Mouse (Mus musculus) myocyte (in vitro differentiated cells): Measurements from ENCODE around the gene Ttc28. TPM values are rescaled to one million over a fixed set of nuclear protein-coding genes. Genes with fewer than 3 reads are reported as not detected.

Source experiments
- H3K27me3 ChIP-seq: one replicate; pipeline ENCODE4 v1.6.1; 2011; ENCODE audit not compliant: control insufficient read depth, insufficient read depth, insufficient read length
- H3K36me3 ChIP-seq: one replicate; pipeline ENCODE4 v1.6.1; 2011; ENCODE audit not compliant: control insufficient read depth, insufficient read depth
- H3K4me2 ChIP-seq: one replicate; pipeline ENCODE4 v1.6.1; 2011; ENCODE audit warnings: low read depth, control low read depth
- H3K4me3 ChIP-seq: one replicate; pipeline ENCODE4 v1.5.1; 2011; ENCODE audit warnings: mild to moderate bottlenecking, control low read depth, moderate library complexity
- H3K79me2 ChIP-seq: one replicate; pipeline ENCODE4 v1.6.1; 2011; ENCODE audit not compliant: control insufficient read depth, insufficient read depth
- H3ac ChIP-seq: one replicate; pipeline ENCODE4 v1.6.1; 2011; ENCODE audit not compliant: control insufficient read depth, insufficient read length
- CEBPB ChIP-seq: IDR thresholded peaks from 2 replicates; pipeline ENCODE4 v1.6.1; 2011; ENCODE audit warnings: mild to moderate bottlenecking, moderate library complexity; ENCODE audit not compliant: poor library complexity, insufficient read depth, severe bottlenecking
- E2F4 ChIP-seq: IDR thresholded peaks from one replicate; pipeline ENCODE4 v1.6.1; 2011; ENCODE audit warnings: mild to moderate bottlenecking, control low read depth, moderate library complexity; ENCODE audit not compliant: insufficient read depth
- MAX ChIP-seq: IDR thresholded peaks from one replicate; pipeline ENCODE4 v1.6.1; 2011; ENCODE audit warnings: low read depth, mild to moderate bottlenecking, control low read depth
- MYOD1 ChIP-seq, 3 experiments: IDR thresholded peaks; one replicate each; pipeline ENCODE4 v1.6.1; 2011; ENCODE audit warnings: control low read depth in 2 of 3, low read depth in 2 of 3, mild to moderate bottlenecking in 2 of 3, moderate library complexity in 1 of 3; ENCODE audit not compliant: insufficient read length in 2 of 3, control insufficient read depth in 1 of 3
- MYOG ChIP-seq, 3 experiments: IDR thresholded peaks; one replicate each; pipeline ENCODE4 v1.6.1; 2011; ENCODE audit warnings: control low read depth in 2 of 3, low read depth in 2 of 3, mild to moderate bottlenecking in 2 of 3; ENCODE audit not compliant: insufficient read length in 2 of 3, control insufficient read depth in 1 of 3, insufficient read depth in 1 of 3
- POLR2A ChIP-seq: IDR thresholded peaks from one replicate; pipeline ENCODE4 v1.6.1; 2011; ENCODE audit warnings: low read depth, mild to moderate bottlenecking, control low read depth, moderate library complexity; ENCODE audit not compliant: insufficient read length
- POLR2AphosphoS2 ChIP-seq: IDR thresholded peaks from one replicate; pipeline ENCODE4 v1.6.1; 2011; ENCODE audit warnings: low read depth, control low read depth; ENCODE audit not compliant: insufficient read length
- REST ChIP-seq: IDR thresholded peaks from one replicate; pipeline ENCODE4 v1.6.1; 2011; ENCODE audit warnings: mild to moderate bottlenecking, control low read depth, moderate library complexity; ENCODE audit not compliant: insufficient read depth, insufficient read length
- SRF ChIP-seq: IDR thresholded peaks from one replicate; pipeline ENCODE4 v1.6.1; 2011; ENCODE audit warnings: low read depth; ENCODE audit not compliant: control insufficient read depth, insufficient read length
- TCF12 ChIP-seq: IDR thresholded peaks from one replicate; pipeline ENCODE4 v1.6.1; 2011; ENCODE audit warnings: mild to moderate bottlenecking, control low read depth; ENCODE audit not compliant: poor library complexity, insufficient read depth, severe bottlenecking
- TCF3 ChIP-seq: IDR thresholded peaks from one replicate; pipeline ENCODE4 v1.6.1; 2011; ENCODE audit warnings: low read depth, control low read depth; ENCODE audit not compliant: insufficient read length
- USF1 ChIP-seq: IDR thresholded peaks from one replicate; pipeline ENCODE4 v1.6.1; 2011; ENCODE audit warnings: low read depth, mild to moderate bottlenecking, control low read depth, moderate library complexity
- polyA plus RNA-seq: library from polyadenylated mRNA; unstranded; fragments of >200 nt; fragmentation: generic; extraction: Trizol; gene quantifications from one replicate; pipeline ENCODE4 v1.2.1, GENCODE M21; 2012; ENCODE audit warnings: missing spikeins

Ttc28 gene
- polyA plus RNA-seq, 1 experiment = 8.5 TPM

DNA sequence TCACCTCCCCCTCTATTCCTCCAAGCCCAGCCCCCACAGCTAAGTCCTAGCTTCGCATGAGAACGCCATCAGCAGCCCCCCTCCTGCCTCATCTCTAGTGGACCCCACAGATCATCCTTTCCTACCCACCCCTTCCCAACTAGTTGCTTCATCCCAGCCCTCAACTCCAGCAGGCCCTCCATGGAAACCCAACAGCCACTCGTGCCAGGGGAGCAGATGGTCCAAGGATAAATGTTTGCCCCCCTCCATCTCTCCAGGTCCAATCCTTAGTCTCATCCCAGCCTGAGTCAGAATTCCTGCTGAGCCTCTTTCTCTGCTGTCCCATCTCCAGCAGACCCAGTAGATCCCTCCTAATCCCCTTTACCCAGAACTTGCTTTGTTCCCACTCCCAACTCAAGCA, 36.6 kb downstream of the Ttc28 start:
- TF ChIP-seq MYOG (IDR thresholded peaks at IDR 0.05; ENCODE audit: control insufficient read depth in 1 of 3, insufficient read depth in 1 of 3, insufficient read length in 2 of 3, low read depth in 2 of 3) (no peak), REST (no peak), CEBPB (no peak), POLR2A (no peak), TCF12 (no peak), POLR2AphosphoS2 (no peak), MAX (no peak), E2F4 (no peak), USF1 (no peak), SRF (no peak)
- Histone ChIP-seq H3K79me2 (no peaks in the 10 kb centered on the region), H3K27me3 (no peaks in the 10 kb centered on the region)

DNA sequence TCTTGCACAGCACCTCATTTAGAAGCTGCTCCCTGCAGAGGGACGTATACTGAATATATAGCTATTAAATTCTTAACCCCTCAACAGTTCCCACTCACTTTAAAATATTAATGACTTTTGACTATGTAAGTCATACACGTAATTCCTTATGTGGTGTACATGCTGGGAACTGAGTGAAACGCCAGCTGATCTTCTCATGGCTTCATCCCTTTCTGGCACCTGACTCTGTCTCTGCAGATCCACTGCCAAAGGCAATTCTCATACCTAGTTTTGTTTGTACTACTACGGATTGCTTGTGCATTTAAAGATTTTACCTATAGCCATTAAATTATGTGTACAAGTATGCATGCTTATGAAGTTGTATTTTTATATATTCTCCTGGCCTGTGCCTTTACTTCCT, 39.9 kb downstream of the Ttc28 start:
- Histone ChIP-seq H3K79me2 (no peaks in the 10 kb centered on the region), H3K4me2 (no peak overlapping the region)
- no peak for TF ChIP-seq MYOD1 (IDR thresholded peaks at IDR 0.05; ENCODE audit: control insufficient read depth in 1 of 3, insufficient read length in 2 of 3, low read depth in 2 of 3)
- no peak for TF ChIP-seq POLR2AphosphoS2
- no peak for TF ChIP-seq TCF3
- TF ChIP-seq SRF = no peak
- no peak for TF ChIP-seq REST
- TF ChIP-seq POLR2A = no peak
- TF ChIP-seq USF1 = no peak
- no peak for TF ChIP-seq TCF12
- no peak for TF ChIP-seq MAX
- no peak for TF ChIP-seq CEBPB
- no peak for TF ChIP-seq MYOG (IDR thresholded peaks at IDR 0.05; ENCODE audit: control insufficient read depth in 1 of 3, insufficient read depth in 1 of 3, insufficient read length in 2 of 3, low read depth in 2 of 3)

More for the DNA sequence above, 36.6 kb downstream of the Ttc28 start:
- Histone ChIP-seq H3K4me3 (no peak overlapping the region), H3ac (no peak overlapping the region), H3K36me3 (no peaks in the 10 kb centered on the region), H3K4me2 (no peak overlapping the region)

GRCm38 (mm10) chr5:110923336-110923735, 43.7 kb downstream of the Ttc28 start:
- H3K79me2 ChIP-seq = no peaks in the 10 kb centered on the region
- no peak overlapping the region for H3K4me3 ChIP-seq
- no peaks in the 10 kb centered on the region for H3K36me3 ChIP-seq
- no peak overlapping the region for H3ac ChIP-seq
- H3K4me2 ChIP-seq = no peak overlapping the region
- no peak for TF ChIP-seq SRF
- no peak for TF ChIP-seq CEBPB
- TF ChIP-seq MYOD1 (IDR thresholded peaks at IDR 0.05; ENCODE audit: control insufficient read depth in 1 of 3, insufficient read length in 2 of 3, low read depth in 2 of 3) = no peak
- TF ChIP-seq TCF3 = no peak
- TF ChIP-seq E2F4 = no peak
- no peak for TF ChIP-seq REST
- TF ChIP-seq TCF12 = no peak
- TF ChIP-seq MAX = no peak
- no peaks in the 10 kb centered on the region for H3K27me3 ChIP-seq

More for the DNA sequence above, 39.9 kb downstream of the Ttc28 start:
- H3K4me3 ChIP-seq = no peak overlapping the region
- no peak overlapping the region for H3ac ChIP-seq
- no peaks in the 10 kb centered on the region for H3K27me3 ChIP-seq
- H3K36me3 ChIP-seq = no peaks in the 10 kb centered on the region

- TF ChIP-seq SRF (no peak), POLR2A (no peak), REST (no peak), TCF12 (no peak), MYOD1 (IDR thresholded peaks at IDR 0.05; ENCODE audit: control insufficient read depth in 1 of 3, insufficient read length in 2 of 3, low read depth in 2 of 3) (no peak), TCF3 (no peak)
- Histone ChIP-seq H3K27me3 (no peaks in the 10 kb centered on the region), H3K4me2 (no peak overlapping the region), H3K4me3 (no peak overlapping the region), H3ac (no peak overlapping the region), H3K36me3 (no peaks in the 10 kb centered on the region), H3K79me2 (no peaks in the 10 kb centered on the region)
These were observed 45.0 kb downstream of the Ttc28 start for GRCm38 (mm10) chr5:110924636-110925035.

DNA sequence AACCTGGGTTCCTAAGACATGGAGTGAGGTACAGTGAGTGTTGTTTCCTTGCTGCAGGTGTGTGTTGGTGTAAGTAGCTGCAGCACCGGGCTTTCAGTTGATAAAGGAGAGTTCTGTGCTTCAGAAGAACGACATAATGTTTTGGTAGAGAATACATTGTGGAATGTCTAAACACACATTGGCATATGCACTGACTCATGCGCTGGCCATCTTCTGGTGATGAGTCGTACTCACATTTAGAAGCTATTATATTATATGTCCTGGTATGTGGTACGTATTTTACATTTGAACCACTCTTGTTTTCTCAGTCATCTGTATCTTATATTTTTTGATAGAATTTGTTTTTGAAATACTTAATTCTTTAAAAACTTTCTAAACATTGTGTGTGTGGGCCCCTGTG, 46.2 kb downstream of the Ttc28 start:
- H3K27me3 ChIP-seq = no peaks in the 10 kb centered on the region
- no peaks in the 10 kb centered on the region for H3K36me3 ChIP-seq
- H3K4me2 ChIP-seq = no peak overlapping the region
- no peak overlapping the region for H3K4me3 ChIP-seq
- TF ChIP-seq SRF = no peak
- no peak for TF ChIP-seq E2F4
- TF ChIP-seq TCF12 = no peak
- no peak for TF ChIP-seq MAX
- no peak for TF ChIP-seq USF1
- no peak for TF ChIP-seq MYOG (IDR thresholded peaks at IDR 0.05; ENCODE audit: control insufficient read depth in 1 of 3, insufficient read depth in 1 of 3, insufficient read length in 2 of 3, low read depth in 2 of 3)
- no peak for TF ChIP-seq POLR2AphosphoS2
- TF ChIP-seq REST = no peak
- TF ChIP-seq CEBPB = no peak
- TF ChIP-seq MYOD1 (IDR thresholded peaks at IDR 0.05; ENCODE audit: control insufficient read depth in 1 of 3, insufficient read length in 2 of 3, low read depth in 2 of 3) = no peak
- no peak for TF ChIP-seq TCF3
- H3ac ChIP-seq = no peak overlapping the region
- H3K79me2 ChIP-seq = no peaks in the 10 kb centered on the region
